Mouse (Mus musculus) MEL (cell line): ENCODE measurements at regions not wholly inside any gene's neighbourhood (a gene's known extent, or its start where the extent isn't known, plus 50 kb on each side); places are given as distances from the start of the nearest gene placed in this dataset.

ENCODE experiments used
- CTCF ChIP-seq, 3 experiments: IDR thresholded peaks in 2 of 3; conservative IDR thresholded peaks in 1 of 3; 2 replicates each; pipeline ENCODE4 v1.5.1; 2011 to 2012; ENCODE audit warnings: low read length in 3 of 3, low read depth in 2 of 3, mild to moderate bottlenecking in 2 of 3, improper control_type of control experiment in 1 of 3, inconsistent platforms in 1 of 3, mixed read lengths in 1 of 3, moderate library complexity in 1 of 3; ENCODE audit not compliant: control insufficient read depth in 1 of 3, insufficient read depth in 1 of 3, poor library complexity in 1 of 3, severe bottlenecking in 1 of 3
- ELF1 ChIP-seq: IDR thresholded peaks from 2 replicates; pipeline ENCODE4 v1.6.1; 2014; ENCODE audit warnings: low read depth, mild to moderate bottlenecking, inconsistent platforms, low read length, improper control_type of control experiment, moderate library complexity
- EP300 ChIP-seq, 2 experiments: IDR thresholded peaks; 2 replicates each; pipeline ENCODE4 v1.6.1; 2011; ENCODE audit warnings: improper control_type of control experiment in 2 of 2, low read length in 2 of 2, low read depth in 1 of 2, mild to moderate bottlenecking in 1 of 2
- GATA1 ChIP-seq: IDR thresholded peaks from 2 replicates; pipeline ENCODE4 v1.6.1; 2011; ENCODE audit warnings: low read depth, low read length, improper control_type of control experiment
- HCFC1 ChIP-seq: IDR thresholded peaks from 2 replicates; pipeline ENCODE4 v1.6.1; 2012; ENCODE audit warnings: low read depth, mild to moderate bottlenecking, inconsistent platforms, low read length, improper control_type of control experiment, moderate library complexity
- MYB ChIP-seq: IDR thresholded peaks from 2 replicates; pipeline ENCODE4 v1.6.1; 2011; ENCODE audit warnings: mild to moderate bottlenecking, low read depth, low read length, improper control_type of control experiment
- POLR2A ChIP-seq, 2 experiments: IDR thresholded peaks; 2 replicates each; pipeline ENCODE4 v1.6.1; 2011 to 2012; ENCODE audit warnings: low read length in 2 of 2, mild to moderate bottlenecking in 2 of 2, control low read depth in 1 of 2, improper control_type of control experiment in 1 of 2, low read depth in 1 of 2, moderate library complexity in 1 of 2; ENCODE audit not compliant: control insufficient read depth in 1 of 2, insufficient read depth in 1 of 2, poor library complexity in 1 of 2
- POLR2AphosphoS2 ChIP-seq: IDR thresholded peaks from 2 replicates; pipeline ENCODE4 v1.6.1; 2011; ENCODE audit warnings: low read length, improper control_type of control experiment
- RAD21 ChIP-seq: IDR thresholded peaks from 2 replicates; pipeline ENCODE4 v1.6.1; 2011; ENCODE audit warnings: mild to moderate bottlenecking, low read depth, low read length, improper control_type of control experiment
- TAL1 ChIP-seq: IDR thresholded peaks from 2 replicates; pipeline ENCODE4 v1.6.1; 2012; ENCODE audit warnings: mild to moderate bottlenecking, inconsistent platforms, low read length, moderate library complexity, mixed read lengths

GRCm38 (mm10) chr12:48826300-48826699 lies 556.2 kb upstream of the Foxg1 start:
- TF ChIP-seq EP300 (IDR thresholded peaks at IDR 0.05; ENCODE audit: low read depth in 1 of 2, low read length in 2 of 2) (no peak), GATA1 (no peak), ELF1 (no peak), POLR2AphosphoS2 (no peak), HCFC1 (no peak), TAL1 (no peak), CTCF (IDR thresholded peaks at IDR 0.05 in 2 of 3, conservative IDR thresholded peaks at IDR 0.05 in 1 of 3; ENCODE audit: control insufficient read depth in 1 of 3, insufficient read depth in 1 of 3, low read depth in 2 of 3, low read length in 3 of 3, poor library complexity in 1 of 3, severe bottlenecking in 1 of 3) (no peak), POLR2A (IDR thresholded peaks at IDR 0.05; ENCODE audit: control insufficient read depth in 1 of 2, insufficient read depth in 1 of 2, low read depth in 1 of 2, low read length in 2 of 2, poor library complexity in 1 of 2) (no peak), RAD21 (no peak), MYB (no peak)
